Mouse (Mus musculus): ENCODE data around the gene Rimbp2.
"Not testable (repeated sequence)": the region's sequence is repeated elsewhere in the genome, so short reads cannot be mapped to it uniquely, and the experiment has no call there.

Gene Rimbp2

DNA sequence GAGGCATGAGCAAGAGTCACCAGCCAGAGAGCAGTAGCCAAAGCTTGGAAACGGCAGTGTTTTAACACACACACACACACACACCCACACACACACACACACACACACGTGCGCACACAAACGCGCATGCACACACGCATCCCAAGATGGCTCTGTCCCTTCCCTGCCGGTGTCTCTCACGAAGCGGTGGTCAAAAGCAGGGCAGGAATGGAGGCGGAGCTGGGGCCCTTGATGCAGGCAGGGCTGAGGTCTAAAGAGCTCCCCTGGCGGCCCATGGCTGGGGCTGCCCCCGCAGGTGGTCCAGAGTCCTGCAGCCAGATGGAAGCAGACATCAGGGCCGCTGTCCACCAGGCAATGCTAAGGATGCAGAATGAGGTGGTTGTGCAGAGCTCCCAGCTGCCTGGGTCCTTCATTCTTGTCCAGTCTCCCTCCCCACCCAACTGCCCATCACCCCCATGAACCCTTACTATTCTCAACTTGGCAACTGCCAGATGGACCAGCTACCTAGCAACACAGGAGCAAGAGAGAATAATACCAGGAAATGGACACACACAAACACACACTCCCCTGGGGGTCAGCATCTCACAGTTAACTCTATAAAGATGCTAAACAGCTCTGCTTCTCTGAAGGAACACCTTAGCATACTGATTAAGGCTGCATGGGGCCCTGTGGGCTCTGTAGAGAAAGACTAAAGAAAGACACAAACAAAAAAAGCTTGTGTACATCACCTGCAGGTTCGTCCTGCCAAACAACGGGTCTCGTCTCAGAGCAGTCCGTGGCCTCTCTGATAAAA, at the start of gene Rimbp2:
TSS of gene Rimbp2 (minus strand) at position 209 of the 793 bp plus-strand sequence.
- no peak for DNase-seq (ENCODE audit: low spot score)

DNA sequence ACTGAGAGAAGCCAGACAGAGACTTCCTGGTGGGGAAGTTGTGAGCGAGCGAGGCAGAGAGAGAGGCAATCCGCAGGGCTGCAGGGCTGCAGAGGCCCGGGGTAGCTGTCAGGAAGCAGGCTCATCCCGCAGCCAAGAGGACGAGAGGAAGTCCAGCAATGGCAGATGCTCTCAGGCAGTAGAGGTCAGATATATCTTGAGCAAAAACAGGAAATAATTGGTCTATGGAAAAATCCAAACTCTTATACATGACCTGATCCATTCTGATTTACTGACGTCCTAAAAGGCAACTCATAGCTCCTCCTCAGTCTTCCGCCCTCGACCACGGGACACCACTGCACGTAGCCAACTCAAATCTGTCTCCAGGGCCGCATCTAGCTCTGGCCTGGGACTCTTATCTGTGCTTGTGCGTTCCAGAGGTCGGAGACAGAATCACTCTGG, 49.3 kb upstream of the Rimbp2 start:
- DNase-seq (ENCODE audit: low spot score), result no peak

DNA sequence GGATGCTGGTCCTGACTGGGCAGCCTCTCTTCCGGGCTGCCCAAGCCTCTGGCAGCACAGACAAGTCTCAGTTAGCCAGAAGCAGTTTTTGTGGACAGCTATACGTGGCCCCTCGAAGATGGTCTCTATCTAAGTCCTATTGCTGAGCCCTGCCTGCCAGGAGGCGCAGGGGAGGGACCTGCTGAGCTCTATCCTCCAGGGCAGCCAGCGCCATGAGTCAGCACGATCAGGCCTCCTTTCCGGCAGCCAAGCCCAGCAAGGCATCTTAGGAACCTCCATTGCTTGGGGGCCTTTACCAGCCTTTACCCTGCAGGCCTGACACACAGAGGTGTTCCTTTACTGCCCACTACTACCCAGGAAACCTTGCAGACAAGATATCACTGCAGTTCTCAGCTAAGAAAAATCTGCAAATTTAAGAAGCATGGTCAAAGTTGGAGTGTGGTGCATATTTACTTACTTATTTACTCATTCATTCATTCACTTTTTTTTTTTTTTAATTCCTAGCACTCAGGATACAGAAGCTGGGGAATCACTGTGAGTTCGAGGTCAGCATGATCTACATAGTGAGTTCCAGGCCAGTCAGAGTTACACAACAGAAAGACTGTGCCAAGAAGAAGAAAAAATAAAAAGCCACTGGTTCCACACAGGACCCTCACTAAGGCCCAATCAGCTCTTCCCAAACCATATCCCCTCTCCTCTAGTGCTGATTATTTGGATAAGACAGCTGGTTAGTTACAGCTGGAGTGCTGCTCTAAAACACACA, 47.6 kb upstream of the Rimbp2 start:
- DNase-seq (ENCODE audit: low spot score), result no peak

DNA sequence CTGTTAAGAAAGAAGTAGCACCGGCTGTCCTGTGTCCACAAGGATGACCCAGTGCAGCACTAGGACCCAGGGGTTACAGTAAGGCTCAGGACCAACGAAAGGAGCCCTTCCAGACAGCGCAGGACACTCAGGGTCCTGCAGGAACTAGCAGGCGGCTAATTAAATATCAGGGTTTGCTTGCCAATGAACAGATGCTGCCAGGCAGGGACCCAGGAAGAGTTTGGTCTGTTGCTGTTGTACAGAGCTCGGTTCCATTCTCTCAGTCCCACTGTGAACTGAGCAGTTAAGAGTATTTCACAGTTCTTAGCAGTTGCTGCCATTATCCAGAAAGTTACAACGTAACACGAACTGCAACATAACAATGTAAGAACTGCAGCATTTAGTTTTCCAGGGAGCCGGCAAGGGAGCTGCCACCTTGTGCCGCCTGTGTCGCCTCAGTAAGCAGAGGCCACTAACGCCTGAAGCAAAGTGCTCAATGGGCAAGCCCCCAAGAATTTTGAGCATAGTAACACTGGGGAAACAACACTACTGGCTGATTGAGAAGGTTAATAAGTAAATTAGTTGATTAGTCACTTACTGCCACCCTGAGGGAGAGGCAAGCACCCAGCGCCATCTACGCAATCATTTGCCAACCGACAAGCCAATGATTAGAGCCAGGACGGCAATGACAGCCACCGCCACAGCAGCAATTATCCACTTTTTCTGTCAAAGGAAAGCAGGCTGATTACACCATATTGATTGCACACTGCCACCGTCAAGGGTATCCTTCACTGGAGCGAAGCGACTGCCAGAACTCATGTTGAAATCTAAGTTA, 34.1 kb upstream of the Rimbp2 start:
- no peak for DNase-seq (ENCODE audit: low spot score)

DNA sequence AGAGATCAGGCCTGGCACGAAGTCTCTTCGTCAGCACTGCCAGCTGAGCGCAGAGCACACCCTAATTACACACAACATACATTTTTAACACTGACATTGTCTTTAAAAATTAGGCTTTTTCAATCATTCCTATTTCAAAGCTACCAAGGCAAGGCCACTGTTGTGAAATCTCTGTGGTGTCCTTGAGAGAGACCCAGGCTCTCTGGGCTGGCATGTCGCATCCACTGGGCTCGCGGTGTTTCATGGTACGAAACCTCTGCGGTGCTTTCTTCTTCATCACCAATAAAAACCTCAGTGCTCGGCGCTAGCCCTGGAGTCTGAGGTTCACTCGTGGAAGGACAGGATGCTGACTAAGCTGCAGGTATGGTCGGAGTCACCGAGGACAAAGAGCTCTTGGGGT, 32.7 kb upstream of the Rimbp2 start:
- DNase-seq (ENCODE audit: low spot score), result no peak

DNA sequence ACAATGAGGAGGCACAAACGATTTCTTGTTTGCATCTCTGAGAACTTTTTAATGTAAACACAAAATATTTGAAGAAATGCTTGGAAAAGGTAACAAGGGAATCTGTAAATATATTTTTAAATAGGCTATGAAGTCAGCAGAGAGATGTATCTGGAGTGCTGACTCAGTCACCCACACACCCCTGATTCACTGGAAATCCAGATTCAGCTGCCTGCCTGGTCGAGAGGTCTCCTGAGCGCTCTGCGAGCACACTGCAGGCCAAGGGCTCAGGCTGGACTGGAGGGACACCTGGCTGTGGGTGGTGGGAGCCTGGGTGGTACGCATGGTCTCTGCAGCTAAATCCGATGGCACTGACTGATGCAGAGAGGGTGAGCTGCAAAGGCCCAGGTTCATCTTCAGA, 31.2 kb upstream of the Rimbp2 start:
- DNase-seq (ENCODE audit: low spot score), result no peak

DNA sequence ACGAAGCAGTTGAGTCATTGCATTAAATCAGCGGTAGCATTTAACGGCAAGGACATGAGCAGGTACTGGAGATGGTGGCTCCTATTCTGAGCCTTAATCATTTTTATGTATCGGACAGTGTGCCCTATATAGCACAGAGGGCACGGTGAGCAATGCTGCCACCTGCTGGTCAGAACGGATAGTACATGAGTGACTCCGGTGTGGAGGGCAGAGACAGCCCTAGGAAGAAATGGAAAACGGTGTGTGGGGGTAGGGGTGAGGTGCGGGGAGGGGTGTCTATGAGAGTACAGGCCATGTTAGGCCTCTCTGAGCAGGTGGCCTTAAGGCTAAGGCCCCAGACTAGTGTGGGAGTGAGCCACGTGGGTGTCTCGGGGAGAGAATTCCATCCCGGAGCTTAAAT, 28.3 kb upstream of the Rimbp2 start:
- peak; percentile 56 for DNase-seq (ENCODE audit: low spot score)

DNA sequence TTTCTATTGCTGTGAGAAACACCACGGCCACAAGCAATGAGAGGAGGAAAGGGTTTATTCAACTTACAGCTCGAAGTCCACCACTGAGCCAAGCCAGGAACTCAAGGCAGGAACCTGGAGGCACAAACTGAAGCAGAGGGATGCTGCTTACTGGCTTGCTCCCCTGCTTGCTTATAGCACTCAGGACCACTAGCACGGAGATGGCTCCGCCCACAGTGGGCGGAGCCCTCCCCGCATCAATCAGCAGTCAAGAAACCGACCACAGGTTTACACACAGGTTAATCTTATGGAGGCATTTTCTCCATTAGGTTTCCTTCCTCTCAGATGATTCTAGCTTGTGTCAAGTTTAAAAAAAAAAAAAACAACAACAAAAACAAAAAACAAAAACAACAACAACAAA, 27.6 kb upstream of the Rimbp2 start:
- no peak for DNase-seq (ENCODE audit: low spot score)

DNA sequence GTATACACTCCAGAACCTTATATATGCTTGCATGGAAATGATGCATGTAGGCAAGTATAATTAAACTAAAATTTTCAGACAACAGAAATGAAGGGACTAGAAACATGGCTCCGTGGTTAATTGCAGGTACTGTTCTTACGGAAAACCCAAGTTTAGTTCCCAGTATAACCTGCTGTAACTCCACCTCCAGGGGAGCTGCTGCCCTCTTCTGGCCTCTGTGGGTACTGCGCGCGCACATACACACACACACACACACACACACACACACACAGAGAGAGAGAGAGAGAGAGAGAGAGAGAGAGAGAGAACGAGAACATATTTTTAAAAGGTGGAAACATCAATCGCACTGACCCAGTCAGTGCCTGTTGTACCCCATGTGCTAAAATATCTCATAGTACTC, 25.7 kb upstream of the Rimbp2 start:
- DNase-seq (ENCODE audit: low spot score), result no peak

DNA sequence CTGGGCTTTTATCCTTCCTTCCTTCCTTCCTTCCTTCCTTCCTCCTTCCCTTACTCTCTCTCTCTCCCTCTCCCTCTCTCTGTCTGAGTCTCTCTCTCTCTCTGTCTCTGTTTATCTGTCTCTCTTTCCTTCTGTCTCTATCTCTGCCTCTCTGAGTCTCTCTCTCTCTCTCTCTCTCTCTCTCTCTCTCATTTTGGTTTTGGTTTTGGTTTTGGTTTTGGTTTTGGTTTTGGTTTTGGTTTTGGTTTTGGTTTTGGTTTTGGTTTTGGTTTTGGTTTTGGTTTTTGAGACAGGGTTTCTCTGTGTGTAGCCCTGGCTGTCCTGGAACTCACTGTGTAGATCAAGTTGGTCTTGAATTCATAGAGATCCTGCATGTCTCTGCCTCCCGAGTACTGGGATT, 24.2 kb upstream of the Rimbp2 start:
- DNase-seq (ENCODE audit: low spot score), result not testable (repeated sequence)

DNA sequence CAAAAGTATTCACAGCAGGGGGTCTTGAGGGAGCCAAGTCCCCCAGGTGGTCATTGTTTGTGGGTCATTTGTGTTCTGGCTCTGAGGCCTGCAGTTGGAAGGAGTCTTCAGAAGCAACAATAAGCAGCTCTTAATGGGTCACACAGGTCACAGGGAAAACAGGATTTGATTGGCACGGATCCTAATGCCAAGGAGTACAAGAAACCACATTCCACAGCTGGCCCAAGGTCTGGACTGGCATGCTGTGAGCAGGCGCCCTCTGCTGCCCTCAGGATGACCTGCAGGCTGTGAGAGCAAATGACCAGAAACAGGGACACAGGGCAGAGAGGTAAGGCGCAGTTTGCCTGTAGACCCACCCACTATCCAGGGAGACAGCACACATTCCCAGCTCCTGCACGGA, 23.0 kb upstream of the Rimbp2 start:
- DNase-seq (ENCODE audit: low spot score), result peak; percentile 31

DNA sequence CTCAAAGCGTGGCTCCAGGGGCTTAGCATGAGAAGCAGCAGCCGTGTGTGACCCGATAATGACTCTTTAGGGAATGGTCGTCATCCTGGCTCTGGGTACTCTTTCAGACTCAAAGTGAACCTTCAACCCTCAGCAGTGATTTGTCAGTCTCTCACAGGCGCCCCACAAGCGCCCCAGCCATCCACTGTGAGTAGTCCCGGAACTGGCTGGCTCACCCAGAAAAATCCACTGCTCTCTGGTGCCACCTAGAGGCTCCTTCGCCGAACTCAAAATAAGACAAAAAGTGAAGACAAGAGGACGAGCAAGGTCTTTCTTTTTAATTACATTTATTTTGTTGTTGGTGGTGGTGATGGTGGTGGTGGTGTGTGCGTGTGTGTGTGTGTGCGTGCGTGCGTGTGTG, 18.0 kb upstream of the Rimbp2 start:
- DNase-seq (ENCODE audit: low spot score), result peak; percentile 57

DNA sequence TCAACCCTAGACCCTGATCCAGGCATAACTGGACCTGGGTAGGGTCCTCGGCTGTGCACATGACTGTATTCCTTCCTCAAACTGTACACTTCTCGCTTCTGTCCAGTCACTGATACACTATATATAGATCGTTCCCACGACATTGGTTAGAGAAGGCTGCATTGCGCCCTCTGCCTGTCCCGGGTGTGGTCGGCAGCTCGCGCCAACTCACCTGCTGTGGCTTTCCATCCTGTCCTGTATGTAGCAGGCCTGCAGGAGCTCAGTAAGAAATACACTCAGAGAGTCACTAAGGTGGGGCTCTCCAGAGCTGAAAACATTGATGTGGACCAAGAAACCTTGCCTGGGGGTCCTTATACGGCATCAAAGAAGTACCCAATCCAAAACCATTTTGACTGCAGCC, 17.6 kb upstream of the Rimbp2 start:
- no peak for DNase-seq (ENCODE audit: low spot score)

DNA sequence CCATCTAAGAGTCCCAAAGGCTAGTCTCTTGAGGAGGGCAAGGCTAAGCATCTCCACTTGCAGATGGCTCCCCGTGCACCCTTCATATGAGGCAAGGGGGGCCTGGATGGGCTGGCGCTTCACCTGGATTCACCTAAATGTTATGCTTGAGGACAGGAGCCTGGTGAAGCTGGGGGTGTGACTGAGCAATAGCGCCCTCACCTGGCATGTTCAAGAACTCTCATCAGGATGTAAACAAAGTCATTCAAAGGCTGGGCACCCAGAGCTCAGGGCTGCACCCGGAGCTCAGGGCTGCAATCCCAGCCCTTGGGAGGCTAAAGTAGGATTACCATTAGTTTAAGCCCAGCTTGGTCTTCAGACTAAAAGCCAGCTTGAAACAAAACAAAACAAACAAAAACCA, 11.1 kb upstream of the Rimbp2 start:
- no peak for DNase-seq (ENCODE audit: low spot score)

DNA sequence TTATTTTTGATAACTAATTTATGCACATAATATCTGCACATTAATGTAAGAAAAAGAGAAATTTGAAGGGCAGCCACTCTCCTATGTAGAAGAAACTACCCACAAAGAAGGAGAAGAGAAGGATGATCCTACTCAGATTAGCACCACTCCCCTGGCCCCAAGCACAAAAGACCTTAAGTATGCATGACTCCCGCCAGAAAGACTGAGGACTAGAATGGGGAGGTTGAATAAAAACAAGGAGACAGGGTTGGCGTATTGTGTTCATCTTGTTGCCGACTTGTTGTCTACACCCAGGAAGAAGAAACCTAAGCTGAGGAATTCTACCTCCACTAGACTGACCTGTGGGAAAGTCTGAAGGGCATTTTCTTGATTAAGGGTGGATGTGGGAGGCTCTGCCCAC, 5.6 kb upstream of the Rimbp2 start:
- no peak for DNase-seq (ENCODE audit: low spot score)

DNA sequence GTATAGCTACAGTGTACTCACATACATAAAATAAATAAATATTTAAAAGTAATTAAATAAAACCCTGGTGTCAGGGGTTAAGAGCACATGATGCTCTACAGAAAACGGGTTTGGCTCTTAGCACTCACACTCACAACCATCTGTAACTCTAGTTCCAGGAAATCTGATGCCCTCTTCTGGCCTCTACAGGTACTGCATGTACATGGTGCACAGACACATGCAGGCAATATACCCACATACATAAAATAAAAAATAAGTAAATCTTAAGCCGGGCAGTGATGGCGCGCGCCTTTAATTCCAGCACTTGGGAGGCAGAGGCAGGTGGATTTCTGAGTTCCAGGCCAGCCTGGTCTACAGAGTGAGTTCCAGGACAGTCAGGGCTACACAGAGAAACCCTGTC, 1.1 kb upstream of the Rimbp2 start:
- not testable (repeated sequence) for DNase-seq (ENCODE audit: low spot score)

DNA sequence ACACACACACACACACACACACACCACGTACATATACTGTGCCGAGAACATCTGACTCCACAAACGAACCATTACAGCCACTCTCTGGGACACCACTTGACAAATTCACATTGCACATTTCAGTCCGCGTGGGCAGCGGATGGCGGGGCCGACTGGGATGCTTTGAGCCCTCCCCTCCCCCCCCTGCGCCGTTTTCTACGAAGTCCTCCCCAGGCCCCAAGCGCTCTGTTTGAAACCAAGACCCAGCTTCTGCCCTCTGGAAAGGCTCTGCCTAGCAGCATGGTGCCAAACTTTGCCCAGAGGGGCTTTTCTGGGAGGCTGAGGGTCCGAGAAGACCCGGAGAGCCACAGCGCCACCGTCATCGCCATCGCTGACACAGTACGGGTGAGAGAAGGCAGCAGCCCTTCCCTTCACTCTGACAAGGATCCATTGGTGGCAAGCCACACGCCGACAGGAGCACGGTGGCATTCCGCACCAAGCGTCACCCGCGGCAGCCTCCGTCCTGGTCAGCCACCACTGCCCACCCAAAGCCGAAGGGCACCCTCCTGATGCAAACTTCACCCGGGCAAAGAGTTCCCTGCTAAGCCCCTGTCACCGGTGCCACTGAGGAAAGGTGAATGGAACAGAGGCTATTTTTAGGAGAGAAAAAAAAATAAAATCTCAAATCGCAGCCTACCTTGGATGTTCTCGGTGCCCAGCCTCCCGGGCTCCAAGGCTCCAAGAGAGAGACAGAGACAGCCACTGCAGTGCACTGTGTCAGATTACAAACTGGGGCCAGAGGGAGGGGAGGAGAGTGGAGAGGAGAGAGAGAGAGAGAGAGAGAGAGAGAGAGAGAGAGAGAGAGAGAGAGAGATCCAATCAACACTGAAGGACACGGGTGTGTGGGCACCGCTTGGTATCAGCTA, 743 bp downstream of the Rimbp2 start:
- no peak for DNase-seq (ENCODE audit: low spot score)

DNA sequence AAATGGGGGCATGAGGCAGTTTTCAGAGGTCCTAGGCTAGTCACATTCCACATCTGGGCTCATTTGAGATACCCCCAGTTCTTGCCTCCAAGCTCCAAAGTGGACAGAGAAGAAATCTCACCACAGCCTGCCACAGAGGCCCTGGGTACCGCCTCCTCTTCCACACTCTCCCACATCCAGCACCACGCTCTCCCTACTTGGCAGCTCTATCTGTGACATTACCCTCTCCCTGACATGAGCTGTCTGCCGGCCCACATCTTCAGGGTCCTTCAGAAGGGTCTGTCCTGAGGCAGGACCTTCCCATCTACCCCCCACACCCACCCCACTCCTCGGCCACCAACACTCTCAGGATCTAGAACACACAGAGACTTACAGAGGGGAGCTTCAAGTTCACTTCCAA, 1.8 kb downstream of the Rimbp2 start:
- DNase-seq (ENCODE audit: low spot score), result no peak

DNA sequence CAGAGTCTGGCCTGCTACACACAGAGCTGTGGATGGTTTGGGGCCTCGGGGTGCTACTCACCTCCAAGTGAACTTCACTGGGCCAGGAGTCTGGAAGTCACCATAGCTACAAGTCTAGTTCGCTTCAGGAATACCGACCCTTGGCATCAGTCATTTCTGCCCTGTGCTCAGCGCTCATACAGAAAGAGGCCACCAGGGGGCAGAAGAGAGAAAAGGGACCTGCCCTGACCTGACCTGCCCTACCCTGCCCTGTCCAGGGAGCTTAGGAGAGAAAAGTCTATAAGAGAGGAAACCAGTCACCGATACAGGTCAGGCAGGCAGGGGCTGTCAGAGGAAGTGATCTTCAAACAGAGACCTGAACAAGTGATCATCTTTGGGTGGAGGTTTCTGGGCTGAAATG, 6.2 kb downstream of the Rimbp2 start:
- no peak for DNase-seq (ENCODE audit: low spot score)

DNA sequence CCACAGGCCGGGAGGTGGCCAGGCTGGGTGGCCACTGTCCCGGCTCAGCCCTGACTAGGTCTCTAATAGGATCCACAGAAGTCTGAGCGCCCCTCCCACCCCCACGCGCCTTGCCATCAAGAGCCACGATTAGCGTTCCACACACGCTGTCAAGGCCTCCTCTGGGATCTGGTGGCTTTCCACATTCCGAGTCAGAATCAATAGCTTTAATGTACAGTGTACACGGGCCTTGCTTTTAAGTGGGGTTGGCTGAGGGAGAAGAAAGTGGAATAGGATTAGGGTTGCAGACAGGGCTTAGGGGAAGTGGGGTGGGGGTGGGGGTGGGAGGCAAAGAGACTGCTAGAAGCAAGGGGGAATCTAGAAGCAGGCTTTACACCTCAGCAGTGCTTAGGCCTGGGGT, 12.8 kb downstream of the Rimbp2 start:
- no peak for DNase-seq (ENCODE audit: low spot score)

DNA sequence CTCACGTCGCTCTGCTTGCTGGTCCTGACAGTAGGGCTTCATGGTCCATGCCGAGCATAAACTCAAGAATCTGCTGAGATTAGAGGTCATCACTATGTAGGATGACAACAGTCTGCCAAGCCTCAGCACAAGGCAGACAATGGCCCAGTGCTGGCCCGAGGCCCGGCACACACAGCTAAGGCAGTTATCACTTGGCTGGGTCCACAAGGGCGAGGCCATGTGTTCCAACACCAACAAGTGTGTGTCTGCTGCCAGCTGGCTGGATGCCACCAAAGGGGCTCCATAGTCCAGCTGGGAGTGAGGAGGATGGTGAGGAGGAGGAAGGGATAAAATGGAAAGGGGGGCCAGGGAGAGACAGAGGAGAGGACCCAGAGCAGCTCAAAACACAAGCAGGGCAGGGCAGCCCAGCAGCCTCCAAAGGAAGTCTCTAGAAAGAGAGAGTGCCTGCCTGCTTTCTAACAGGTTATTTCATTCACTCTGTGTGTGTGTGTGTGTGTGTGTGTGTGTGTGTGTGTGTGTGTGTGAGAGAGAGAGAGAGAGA, 17.9 kb downstream of the Rimbp2 start:
- peak; percentile 64 for DNase-seq (ENCODE audit: low spot score)

Data from ovary, postnatal 36 days (tissue).